Mouse (Mus musculus) gastrocnemius, postnatal 14 days (tissue): ENCODE measurements around the gene Eno3. TPM values are rescaled to one million over a fixed set of nuclear protein-coding genes. Genes with fewer than 3 reads are reported as not detected.
A peak's percentile ranks its signal among the peaks of the same experiment; 100 is the strongest.

Source experiments
- DNase-seq: peaks from one replicate; pipeline ENCODE4 v3.0.0; 2021; ENCODE audit warnings: mixed read lengths
- intact Hi-C: fragments of 180-260 bp; cut with DNase I; formaldehyde crosslinking; loops from one replicate; pipeline ENCODE4 v1.15.1; 2025; ENCODE audit warnings: low total_unique reads
- microRNA-seq, 2 experiments: library from miRNA; unstranded; fragments of <30 nt; microRNA quantifications; one replicate each; pipeline ENCODE4 v1.2.0; 2021
- total RNA-seq, 2 experiments: library from RNA; stranded (reverse); gene quantifications; 2 replicates each; pipeline ENCODE4 v1.2.3; 2021

The Eno3 gene
- total RNA-seq, 2 experiments from 2014 or later = 6,763 to 7,262 TPM

- intact Hi-C loops = no loop called here
- peak; percentile 95 for DNase-seq
These were observed 42.9 kb downstream of the Eno3 start, which contains the start of the genes Inca1 and Kif1c for GRCm38 (mm10) chr11:70699722-70700556. Inca1 (minus strand) TSS chr11:70700155. Kif1c (plus strand) TSS chr11:70700548.

- peak; percentile 86 for DNase-seq
- intact Hi-C loops = no loop called here
These were observed 43.6 kb downstream of the Eno3 start for GRCm38 (mm10) chr11:70700613-70701012.

- intact Hi-C loops = no loop called here
- no peak for DNase-seq
These were observed 44.4 kb downstream of the Eno3 start for GRCm38 (mm10) chr11:70701221-70701955.

GRCm38 (mm10) chr11:70701984-70702733 is 45.2 kb downstream of the Eno3 start:
- intact Hi-C loops = no loop called here
- no peak for DNase-seq

GRCm38 (mm10) chr11:70702781-70703180 is 45.8 kb downstream of the Eno3 start:
- DNase-seq = peak; percentile 75
- intact Hi-C loops = no loop called here

GRCm38 (mm10) chr11:70706127-70706526 is 49.1 kb downstream of the Eno3 start:
- DNase-seq = no peak
- intact Hi-C loops = no loop called here

GRCm38 (mm10) chr11:70711026-70711425 is 54.0 kb downstream of the Eno3 start:
- intact Hi-C loops = no loop called here
- DNase-seq = no peak

Small RNAs within 50 kb of the gene (microRNA-seq; reads per million reads assigned to microRNA genes)
- 0 to 0.96 reads per million in 2 experiments for gene Mir6925

Other genes starting within 250 kb of the Eno3 start
- gene Pelp1, start 247.2 kb upstream of the Eno3 start, total RNA-seq = 10 to 100 TPM; 14.9 to 18.6 TPM
- 1 to 10 TPM; 8.3 to 9.7 TPM for gene Arrb2, start 224.6 kb upstream of the Eno3 start, total RNA-seq
- gene Med11, start 205.3 kb upstream of the Eno3 start, total RNA-seq = 1 to 10 TPM; 6.2 to 6.5 TPM
- gene Zmynd15, start 197.8 kb upstream of the Eno3 start, total RNA-seq = under 1 TPM; 0.31 to 0.84 TPM
- 1 to 10 TPM; 2.6 to 3.1 TPM for gene Cxcl16, start 197.2 kb upstream of the Eno3 start, total RNA-seq
- gene Tm4sf5, start 152.0 kb upstream of the Eno3 start, total RNA-seq = not detected
- gene Vmo1, start 142.6 kb upstream of the Eno3 start, total RNA-seq = not detected
- not detected for gene Gltpd2, start 138.0 kb upstream of the Eno3 start, total RNA-seq
- 100 to 1,000 TPM; 292 to 301 TPM for gene Psmb6, start 131.8 kb upstream of the Eno3 start, total RNA-seq
- gene Gm40193, start 124.3 kb upstream of the Eno3 start, total RNA-seq = not detected
- 10 to 100 TPM; 15.9 to 17.1 TPM for gene Pld2, start 117.1 kb upstream of the Eno3 start, total RNA-seq
- 10 to 100 TPM; 26.1 to 27.7 TPM for gene Mink1, start 94.3 kb upstream of the Eno3 start, total RNA-seq
- not detected for gene 4930544D05Rik, start 41.4 kb upstream of the Eno3 start, total RNA-seq
- 10 to 100 TPM; 38.7 to 39.4 TPM for gene Chrne, start 38.0 kb upstream of the Eno3 start, total RNA-seq
- under 1 TPM in 1 of 2 experiments, not detected in 1; 0.08 TPM for gene Gp1ba, start 18.1 kb upstream of the Eno3 start, total RNA-seq
- gene Rnf167, start 10.0 kb upstream of the Eno3 start, total RNA-seq = 10 to 100 TPM; 34.9 to 35.7 TPM
- 100 to 1,000 TPM; 278 to 315 TPM for gene Slc25a11, start 9.7 kb upstream of the Eno3 start, total RNA-seq
- 100 to 1,000 TPM; 340 to 388 TPM for gene Pfn1, start 2.6 kb upstream of the Eno3 start, total RNA-seq
- 100 to 1,000 TPM; 117 to 122 TPM for gene Spag7, start 12.2 kb downstream of the Eno3 start, total RNA-seq
- gene Camta2, start 30.9 kb downstream of the Eno3 start, total RNA-seq = 10 to 100 TPM; 21.2 to 25.5 TPM
- 1 to 10 TPM; 2.5 to 3.3 TPM for gene Inca1, start 43.0 kb downstream of the Eno3 start, total RNA-seq
- gene Kif1c, start 43.3 kb downstream of the Eno3 start, total RNA-seq = 100 to 1,000 TPM; 216 to 226 TPM
- gene Zfp3, start 107.0 kb downstream of the Eno3 start, total RNA-seq = 10 to 100 TPM in 1 of 2 experiments, 1 to 10 TPM in 1; 7.4 to 10.8 TPM
- under 1 TPM in 1 of 2 experiments, not detected in 1; 0.22 TPM for gene Scimp, start 155.4 kb downstream of the Eno3 start, total RNA-seq
- 10 to 100 TPM; 22.7 to 24.3 TPM for gene Rabep1, start 187.6 kb downstream of the Eno3 start, total RNA-seq